Mouse (Mus musculus) NIH3T3 (cell line): ENCODE measurements around the gene Apoc3.
A peak's percentile ranks its signal among the peaks of the same experiment; 100 is the strongest.

Source experiments
- DNase-seq: peaks from one replicate; pipeline ENCODE4 v3.0.0-alpha.2; 2012; ENCODE audit warnings: low read depth

The Apoc3 gene

DNA sequence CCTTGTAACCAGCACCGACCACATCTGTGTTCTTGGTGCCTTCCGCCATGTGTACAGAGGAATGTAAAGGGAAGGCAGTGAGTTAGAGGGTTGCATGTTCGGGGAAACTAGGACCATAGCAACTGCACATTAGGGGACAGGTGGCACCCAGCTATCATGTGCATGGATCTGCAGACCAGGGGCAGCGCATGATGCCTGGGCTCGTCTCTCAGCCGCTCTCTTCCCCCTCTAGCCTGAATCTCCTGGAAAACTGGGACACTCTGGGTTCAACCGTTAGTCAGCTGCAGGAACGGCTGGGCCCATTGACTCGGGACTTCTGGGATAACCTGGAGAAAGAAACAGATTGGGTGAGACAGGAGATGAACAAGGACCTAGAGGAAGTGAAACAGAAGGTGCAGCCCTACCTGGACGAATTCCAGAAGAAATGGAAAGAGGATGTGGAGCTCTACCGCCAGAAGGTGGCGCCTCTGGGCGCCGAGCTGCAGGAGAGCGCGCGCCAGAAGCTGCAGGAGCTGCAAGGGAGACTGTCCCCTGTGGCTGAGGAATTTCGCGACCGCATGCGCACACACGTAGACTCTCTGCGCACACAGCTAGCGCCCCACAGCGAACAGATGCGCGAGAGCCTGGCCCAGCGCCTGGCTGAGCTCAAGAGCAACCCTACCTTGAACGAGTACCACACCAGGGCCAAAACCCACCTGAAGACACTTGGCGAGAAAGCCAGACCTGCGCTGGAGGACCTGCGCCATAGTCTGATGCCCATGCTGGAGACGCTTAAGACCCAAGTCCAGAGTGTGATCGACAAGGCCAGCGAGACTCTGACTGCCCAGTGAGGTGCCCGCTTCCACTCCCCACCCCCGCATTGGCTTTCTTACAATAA is 5.6 kb downstream of the Apoc3 start:
- DNase-seq: peak; percentile 82

DNA sequence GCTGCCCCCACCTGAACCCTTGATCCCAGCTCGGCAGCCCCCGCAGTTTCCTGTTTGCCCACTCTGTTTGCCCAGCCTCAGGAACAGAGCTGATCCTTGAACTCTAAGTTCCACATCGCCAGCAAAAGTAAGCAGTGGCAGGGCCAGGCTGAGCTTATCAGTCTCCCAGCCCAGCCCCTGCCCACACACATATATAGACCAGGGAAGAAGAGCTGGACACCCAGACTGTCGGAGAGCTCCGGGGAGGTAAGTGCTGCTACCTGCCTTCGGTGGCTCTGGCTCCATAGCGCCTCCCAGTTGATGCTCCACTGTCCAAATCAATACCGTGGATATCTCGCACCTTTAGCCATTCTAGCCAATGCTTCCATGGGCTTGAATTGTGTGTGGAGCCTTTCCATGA is 6.9 kb downstream of the Apoc3 start, which contains the start of gene Apoa1:
Gene Apoa1 (plus strand): TSS at position 90 of the 400 bp plus-strand sequence.
- no peak for DNase-seq

DNA sequence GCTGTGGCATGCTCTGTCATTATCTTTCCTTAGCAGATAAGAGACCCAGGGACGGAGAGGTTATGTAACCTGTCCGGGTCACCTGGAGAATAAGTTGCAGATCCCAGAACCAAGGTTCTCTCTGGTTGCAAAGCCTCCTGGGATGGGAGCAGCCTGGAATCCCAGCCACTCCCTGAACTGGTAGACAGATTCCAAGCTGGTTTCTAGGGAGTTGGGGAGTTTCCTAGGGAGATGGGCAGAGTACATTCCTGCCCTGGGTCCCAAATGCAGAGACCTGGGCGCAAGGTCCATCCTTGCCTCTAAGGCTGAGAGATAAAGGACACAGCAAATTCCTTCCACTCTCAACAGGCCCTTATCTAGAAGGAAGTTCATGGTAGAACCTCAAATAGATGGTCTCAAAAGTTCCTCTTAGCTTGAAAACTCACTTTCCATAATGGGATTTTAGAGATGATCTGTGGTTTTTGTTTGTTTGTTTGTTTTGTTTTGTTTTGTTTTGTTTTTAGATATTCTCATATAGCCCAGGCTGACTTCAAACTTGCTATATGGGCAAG is 8.3 kb downstream of the Apoc3 start:
- DNase-seq: no peak

DNA sequence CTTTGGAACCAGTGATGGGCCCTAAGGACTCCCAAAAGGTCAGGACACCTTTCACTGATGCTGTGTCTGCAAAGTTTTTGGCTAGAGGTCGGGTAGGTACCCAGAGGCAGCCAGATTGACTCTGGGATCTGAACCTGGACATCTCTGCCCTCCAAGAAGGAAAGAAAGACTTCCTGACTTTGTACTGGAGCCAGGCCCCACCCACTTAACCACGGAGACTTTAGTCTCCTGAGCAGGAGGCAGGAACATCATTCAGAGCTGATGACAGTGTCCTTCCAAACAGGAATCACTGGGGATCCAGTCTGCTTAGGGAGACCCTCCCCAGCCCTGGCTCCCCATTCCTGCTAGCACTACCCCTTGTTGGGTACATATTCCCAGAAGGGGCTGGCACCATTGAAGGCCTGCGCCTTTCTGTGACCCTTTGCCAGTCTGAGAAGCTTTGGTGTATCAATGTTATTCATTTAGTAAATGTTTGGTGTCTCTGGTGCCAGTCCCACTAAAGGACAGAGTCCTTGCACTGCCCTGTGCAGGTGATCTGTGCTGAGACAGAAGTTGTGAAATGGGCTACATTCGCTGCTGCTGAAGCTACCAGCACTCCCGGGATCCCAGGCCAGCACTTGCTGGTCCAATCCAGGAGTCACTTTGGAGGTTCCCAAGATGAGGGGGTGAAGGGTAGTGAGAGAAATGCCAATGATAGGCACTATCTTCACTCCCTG is 10.3 kb downstream of the Apoc3 start:
- DNase-seq: no peak

DNA sequence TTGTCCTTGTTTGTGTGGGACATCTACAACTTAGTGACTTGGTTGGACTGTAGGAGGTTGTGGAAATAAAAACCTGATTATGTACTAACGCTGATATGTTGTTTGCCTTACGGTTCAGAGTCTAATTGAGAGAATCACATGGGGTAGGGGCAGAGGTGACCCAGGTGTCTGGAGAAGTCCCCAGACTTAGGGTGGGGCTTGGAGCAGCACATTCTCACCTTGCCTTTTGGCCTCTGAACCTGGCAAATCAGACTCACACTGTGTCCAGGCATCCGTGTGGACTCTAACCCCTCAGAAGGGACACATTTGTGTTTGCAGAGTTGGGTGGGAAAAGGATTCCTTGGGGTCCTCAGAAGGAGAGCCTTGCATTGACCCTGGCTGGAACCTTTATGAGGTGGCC is 11.3 kb downstream of the Apoc3 start:
- DNase-seq: no peak

- DNase-seq: no peak
Measured at GRCm38 (mm10) chr9:46223090-46223489, 12.3 kb downstream of the Apoc3 start.

- no peak for DNase-seq
Measured at GRCm38 (mm10) chr9:46218176-46218575, 17.3 kb downstream of the Apoc3 start.

DNA sequence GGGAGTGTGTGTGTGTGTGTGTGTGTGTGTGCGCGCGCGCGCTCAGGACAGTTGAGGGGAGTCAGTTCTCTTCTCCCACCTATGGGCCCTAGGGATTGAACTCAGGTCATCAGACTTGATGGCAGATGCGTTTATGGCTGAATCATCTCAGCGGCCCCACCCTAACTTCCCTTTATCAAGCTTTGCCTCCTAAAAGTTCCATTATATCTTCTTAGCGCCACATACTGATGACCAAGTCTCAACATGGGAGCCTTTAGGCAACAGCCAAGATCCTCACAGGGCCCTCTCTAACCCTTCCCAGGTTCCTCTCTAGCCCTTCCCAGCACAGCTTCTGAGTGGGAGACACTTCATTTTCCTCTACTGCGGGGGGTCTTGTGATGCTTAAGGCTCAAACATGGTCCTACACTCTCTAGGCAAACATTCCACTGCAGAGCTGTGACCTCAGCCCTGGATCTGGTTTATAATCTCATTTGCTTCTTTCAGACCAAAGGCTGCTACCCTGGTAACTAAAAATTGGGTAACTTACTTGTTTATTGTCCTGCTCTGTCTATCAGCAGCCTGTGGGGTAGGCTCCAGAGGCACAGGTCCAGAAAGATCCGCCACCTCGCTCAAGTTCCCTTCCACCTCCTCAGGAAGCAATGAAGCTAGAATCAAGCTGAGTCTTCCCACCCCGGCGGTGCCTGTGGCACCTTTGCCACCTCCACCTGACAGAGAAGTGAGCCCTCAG is 18.5 kb downstream of the Apoc3 start:
- no peak for DNase-seq

GRCm38 (mm10) chr9:46215338-46216322 is 19.8 kb downstream of the Apoc3 start:
- DNase-seq: peak; percentile 30

GRCm38 (mm10) chr9:46214946-46215337 is 20.5 kb downstream of the Apoc3 start:
- DNase-seq: no peak

DNA sequence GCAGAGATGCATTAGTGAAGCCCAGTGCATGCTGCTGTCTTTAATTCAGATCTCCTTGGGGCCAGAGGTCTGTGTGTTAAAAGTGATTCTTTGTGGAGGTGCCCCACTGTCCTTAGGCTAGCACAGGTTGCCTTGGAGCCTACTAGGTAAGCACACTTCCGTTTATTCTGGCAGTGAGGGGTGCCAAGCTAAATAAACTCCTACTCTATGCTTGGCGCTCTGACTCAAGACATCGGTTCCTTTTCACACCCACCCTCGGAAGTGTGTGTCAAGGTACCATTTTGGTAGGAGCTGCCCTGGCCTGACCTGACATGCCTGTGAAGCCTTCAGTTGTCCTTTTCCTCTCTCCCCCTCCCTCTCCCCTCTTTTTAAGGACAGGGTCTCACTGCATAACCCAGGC is 21.2 kb downstream of the Apoc3 start:
- DNase-seq: no peak

GRCm38 (mm10) chr9:46210473-46210872 is 25.0 kb downstream of the Apoc3 start:
- no peak for DNase-seq

DNA sequence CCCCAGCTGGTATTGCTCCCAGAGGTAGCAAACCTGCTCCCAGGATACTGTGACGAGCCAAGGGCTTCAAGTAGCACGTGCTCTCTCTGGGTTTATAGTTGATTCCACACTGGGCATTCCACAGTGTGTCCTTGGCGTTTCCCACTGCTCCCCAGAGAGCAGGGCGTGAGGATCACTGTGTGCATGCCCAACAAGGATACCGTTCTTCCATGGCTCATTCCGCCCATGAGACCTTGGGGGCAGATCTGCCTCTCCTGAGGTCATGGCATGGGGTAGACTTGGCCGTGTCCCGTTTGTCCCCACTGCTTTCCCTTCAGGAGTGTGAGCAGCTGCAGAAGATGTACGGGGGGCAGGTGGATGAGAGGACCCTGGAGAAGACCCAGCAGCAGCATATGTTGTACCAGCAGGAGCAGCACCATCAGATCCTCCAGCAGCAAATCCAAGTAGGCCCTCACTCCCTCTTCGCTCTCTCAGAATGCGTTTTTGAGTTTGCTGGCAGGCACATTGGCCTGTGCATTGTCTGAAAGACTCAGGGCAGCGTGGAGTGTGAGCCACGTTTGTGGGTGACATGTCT is 26.9 kb downstream of the Apoc3 start:
- DNase-seq: no peak

GRCm38 (mm10) chr9:46207501-46207869 is 28.0 kb downstream of the Apoc3 start:
- no peak for DNase-seq

GRCm38 (mm10) chr9:46206834-46207500 is 28.5 kb downstream of the Apoc3 start:
- DNase-seq: peak; percentile 65

- DNase-seq: no peak
Measured at GRCm38 (mm10) chr9:46199609-46200008, 35.8 kb downstream of the Apoc3 start.

DNA sequence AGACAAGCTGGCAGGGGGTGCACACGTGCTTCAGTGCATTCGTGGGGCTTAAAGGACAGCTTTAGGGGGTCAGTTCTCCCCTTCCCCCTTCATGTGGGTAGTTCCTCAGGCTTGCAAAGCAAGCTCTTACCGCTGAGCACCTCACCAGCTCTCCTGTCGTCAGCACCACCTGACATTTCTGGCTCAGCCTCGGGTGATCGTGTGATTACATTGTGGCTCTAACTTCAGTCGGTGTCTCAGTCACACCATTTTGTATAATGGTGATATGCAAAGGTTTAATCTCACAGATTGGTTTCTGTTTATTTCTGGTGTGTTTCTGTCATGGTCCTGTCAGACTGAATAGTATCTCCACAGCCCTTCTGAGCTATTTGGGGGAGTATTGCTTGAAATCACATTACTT is 36.5 kb downstream of the Apoc3 start:
- DNase-seq: no peak

DNA sequence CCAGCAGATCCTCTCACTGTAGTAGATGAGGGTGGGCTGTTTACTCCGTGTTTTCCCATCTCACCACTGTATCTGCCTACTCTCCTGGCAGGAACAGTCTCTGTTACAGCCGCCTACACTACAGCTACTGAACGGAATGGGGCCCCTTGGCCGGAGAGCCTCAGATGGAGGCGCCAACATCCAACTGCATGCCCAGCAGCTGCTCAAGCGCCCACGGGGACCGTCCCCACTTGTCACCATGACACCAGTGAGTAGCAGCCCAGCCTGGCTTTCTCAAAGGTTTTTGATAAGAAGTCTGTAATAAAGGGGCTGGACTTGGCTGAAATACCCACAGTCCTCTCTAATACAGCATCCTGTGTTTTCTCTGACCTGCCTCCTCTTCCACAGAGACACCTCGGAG is 37.0 kb downstream of the Apoc3 start:
- no peak for DNase-seq

GRCm38 (mm10) chr9:46196699-46197169 is 38.7 kb downstream of the Apoc3 start:
- DNase-seq: peak; percentile 10

DNA sequence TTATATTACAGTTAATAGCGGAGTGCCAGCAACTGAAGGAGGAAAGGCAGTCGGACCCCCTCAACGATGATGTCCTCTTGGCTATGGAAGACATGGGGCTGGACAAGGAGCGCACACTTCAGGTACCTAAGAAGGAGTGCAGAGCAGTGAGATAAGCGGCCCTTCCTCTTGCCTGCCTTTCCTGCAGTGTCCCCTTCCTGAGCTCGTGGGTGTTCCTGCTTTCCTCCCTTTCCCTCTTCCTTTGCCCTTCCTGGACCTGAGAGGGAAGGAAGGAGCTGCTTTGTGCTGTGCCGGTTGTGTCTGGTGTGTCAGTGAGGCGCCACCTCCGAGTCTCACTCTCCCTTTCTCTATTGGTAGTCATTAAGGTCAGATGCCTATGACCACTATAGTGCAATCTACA is 40.6 kb downstream of the Apoc3 start:
- DNase-seq: no peak
